Mouse (Mus musculus): ENCODE measurements around the gene Utrn. TPM values are rescaled to one million over a fixed set of nuclear protein-coding genes. Genes with fewer than 3 reads are reported as not detected.

Utrn gene
- polyA plus RNA-seq, 1 experiment: 18.1 TPM

DNA sequence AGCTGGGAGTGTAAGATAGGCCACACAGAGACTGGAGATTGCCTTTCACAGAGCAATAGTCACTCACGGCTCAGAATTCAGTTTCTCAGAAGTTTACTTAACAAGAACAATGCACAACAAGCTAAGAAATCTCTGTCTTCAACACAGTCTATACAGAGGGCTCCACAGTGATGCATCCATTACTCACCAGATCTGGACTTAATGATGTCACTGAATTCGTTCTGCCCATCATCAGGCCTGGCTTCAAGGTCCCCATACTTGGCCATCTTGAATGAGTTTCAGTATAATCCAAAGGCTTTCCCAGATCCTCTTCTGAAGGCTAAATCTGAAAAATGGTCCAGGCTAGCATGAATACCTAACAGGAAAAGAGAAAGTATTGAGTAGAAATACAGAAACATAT, 7.8 kb downstream of the Utrn start:
- TF ChIP-seq CTCF (IDR thresholded peaks at IDR 0.05; ENCODE audit: low read depth, low read length): no peak
- no peak for TF ChIP-seq POLR2A (IDR thresholded peaks at IDR 0.05; ENCODE audit: borderline replicate concordance, low read depth, low read length)
- Histone ChIP-seq H3K27ac (ENCODE audit: insufficient read depth, low read depth, low read length) (no peak overlapping the region), H3K4me1 (ENCODE audit: control insufficient read depth, insufficient read depth, low read length) (peaks cover 3% of the 10 kb centered on the region), H3K4me3 (ENCODE audit: insufficient read depth, low read length) (no peak overlapping the region)

GRCm38 (mm10) chr10:12860765-12861164, 8.4 kb downstream of the Utrn start:
- Histone ChIP-seq H3K4me1 (ENCODE audit: control insufficient read depth, insufficient read depth, low read length) (peaks cover 3% of the 10 kb centered on the region), H3K27ac (ENCODE audit: insufficient read depth, low read depth, low read length) (no peak overlapping the region), H3K4me3 (ENCODE audit: insufficient read depth, low read length) (no peak overlapping the region)
- no peak for TF ChIP-seq CTCF (IDR thresholded peaks at IDR 0.05; ENCODE audit: low read depth, low read length)
- no peak for TF ChIP-seq POLR2A (IDR thresholded peaks at IDR 0.05; ENCODE audit: borderline replicate concordance, low read depth, low read length)

DNA sequence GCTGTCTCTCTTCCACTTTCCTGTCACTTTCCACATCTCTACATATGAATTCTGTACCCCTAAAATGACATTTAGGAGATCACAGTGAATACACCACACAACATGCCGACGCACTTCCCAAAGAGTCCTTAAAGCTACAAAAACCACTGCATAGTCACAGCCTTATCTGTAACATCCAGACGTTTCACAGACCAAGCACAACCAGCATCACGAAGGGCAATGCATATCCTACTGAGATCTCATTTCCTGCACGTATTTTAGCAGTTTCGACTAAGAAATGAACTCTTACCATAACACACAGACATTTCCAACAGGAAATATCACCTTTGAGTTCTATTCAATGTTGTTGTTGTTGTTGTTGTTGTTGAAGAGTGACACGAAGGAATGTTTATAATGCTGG, 8.8 kb downstream of the Utrn start:
- Histone ChIP-seq H3K4me1 (ENCODE audit: control insufficient read depth, insufficient read depth, low read length) (peaks cover 3% of the 10 kb centered on the region), H3K27ac (ENCODE audit: insufficient read depth, low read depth, low read length) (no peak overlapping the region), H3K4me3 (ENCODE audit: insufficient read depth, low read length) (no peak overlapping the region)
- no peak for TF ChIP-seq POLR2A (IDR thresholded peaks at IDR 0.05; ENCODE audit: borderline replicate concordance, low read depth, low read length)
- no peak for TF ChIP-seq CTCF (IDR thresholded peaks at IDR 0.05; ENCODE audit: low read depth, low read length)

DNA sequence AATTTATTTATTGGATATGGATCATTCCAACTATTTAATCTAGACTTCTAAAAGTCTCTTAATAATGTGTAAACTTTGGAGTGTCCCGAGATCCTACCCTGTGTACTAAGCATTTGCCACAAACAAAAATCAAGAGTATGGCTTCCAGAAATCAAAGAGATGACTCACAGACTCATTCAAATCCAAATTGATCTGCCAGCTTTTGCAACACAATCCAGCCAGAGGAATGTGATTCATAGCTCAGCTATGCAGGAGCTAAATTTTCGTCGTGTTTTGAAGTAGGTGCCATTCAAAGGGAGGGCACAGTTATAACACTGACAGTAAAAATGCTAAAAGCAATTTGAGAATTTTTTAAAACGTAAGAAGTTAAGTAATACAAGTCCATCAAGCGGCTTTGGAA, 11.1 kb downstream of the Utrn start:
- Histone ChIP-seq H3K4me1 (ENCODE audit: control insufficient read depth, insufficient read depth, low read length) (peaks cover 3% of the 10 kb centered on the region), H3K27ac (ENCODE audit: insufficient read depth, low read depth, low read length) (no peak overlapping the region), H3K4me3 (ENCODE audit: insufficient read depth, low read length) (no peak overlapping the region)
- TF ChIP-seq CTCF (IDR thresholded peaks at IDR 0.05; ENCODE audit: low read depth, low read length) (no peak), POLR2A (IDR thresholded peaks at IDR 0.05; ENCODE audit: borderline replicate concordance, low read depth, low read length) (no peak)

DNA sequence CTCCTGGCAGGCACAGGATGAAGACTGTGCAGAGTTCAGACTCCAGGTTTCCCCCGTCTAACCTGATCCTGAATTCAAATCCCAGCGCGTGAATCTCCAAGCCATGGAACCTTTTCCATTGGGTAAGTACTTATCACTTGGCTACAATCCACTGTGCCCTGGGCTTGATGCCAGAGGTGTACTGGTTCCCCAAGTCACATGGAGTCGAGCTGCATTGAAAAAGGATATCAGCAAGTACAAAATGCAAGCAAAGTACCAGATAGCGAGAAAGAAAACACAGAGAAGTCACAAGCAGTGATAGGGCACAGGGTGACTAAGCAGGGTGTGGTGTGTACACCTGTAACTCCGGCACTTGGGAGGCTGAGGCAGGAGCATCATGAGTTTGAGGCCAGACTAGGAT, 14.9 kb downstream of the Utrn start:
- Histone ChIP-seq H3K4me1 (ENCODE audit: control insufficient read depth, insufficient read depth, low read length) (no peaks in the 10 kb centered on the region; the same call in 1 of the 2 replicates), H3K27ac (ENCODE audit: insufficient read depth, low read depth, low read length) (no peak overlapping the region), H3K4me3 (ENCODE audit: insufficient read depth, low read length) (no peak overlapping the region)
- TF ChIP-seq POLR2A (IDR thresholded peaks at IDR 0.05; ENCODE audit: borderline replicate concordance, low read depth, low read length) (no peak), CTCF (IDR thresholded peaks at IDR 0.05; ENCODE audit: low read depth, low read length) (no peak)

GRCm38 (mm10) chr10:12853776-12854175, 15.4 kb downstream of the Utrn start:
- no peak overlapping the region for H3K4me3 ChIP-seq (ENCODE audit: insufficient read depth, low read length)
- no peak overlapping the region for H3K27ac ChIP-seq (ENCODE audit: insufficient read depth, low read depth, low read length)
- TF ChIP-seq CTCF (IDR thresholded peaks at IDR 0.05; ENCODE audit: low read depth, low read length) (no peak), POLR2A (IDR thresholded peaks at IDR 0.05; ENCODE audit: borderline replicate concordance, low read depth, low read length) (no peak)
- no peaks in the 10 kb centered on the region; the same call in 1 of the 2 replicates for H3K4me1 ChIP-seq (ENCODE audit: control insufficient read depth, insufficient read depth, low read length)

DNA sequence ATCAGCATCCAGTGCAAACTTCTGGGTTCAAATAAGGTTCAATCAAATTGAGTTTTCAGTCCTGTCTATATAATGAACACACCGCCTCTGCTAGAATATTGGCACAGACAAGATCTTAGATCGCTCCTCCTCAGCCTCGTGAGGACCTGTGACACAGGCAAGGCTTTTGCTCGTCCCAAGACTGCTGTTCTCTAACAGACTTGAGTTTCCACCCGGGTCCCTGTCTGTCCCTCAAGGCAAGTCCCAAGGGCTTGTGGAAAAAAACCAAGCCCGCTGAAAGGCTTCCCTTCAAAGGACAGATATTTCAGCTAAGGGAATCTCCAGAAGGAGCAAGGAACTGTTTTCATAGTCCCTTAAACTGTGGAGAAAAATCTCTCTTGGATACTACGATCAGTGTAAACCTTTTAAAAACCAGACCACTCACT, 16.0 kb downstream of the Utrn start:
- H3K4me3 ChIP-seq (ENCODE audit: insufficient read depth, low read length): no peak overlapping the region
- no peaks in the 10 kb centered on the region; the same call in 1 of the 2 replicates for H3K4me1 ChIP-seq (ENCODE audit: control insufficient read depth, insufficient read depth, low read length)
- TF ChIP-seq POLR2A (IDR thresholded peaks at IDR 0.05; ENCODE audit: borderline replicate concordance, low read depth, low read length): no peak
- TF ChIP-seq CTCF (IDR thresholded peaks at IDR 0.05; ENCODE audit: low read depth, low read length): no peak
- no peak overlapping the region for H3K27ac ChIP-seq (ENCODE audit: insufficient read depth, low read depth, low read length)

- TF ChIP-seq CTCF (IDR thresholded peaks at IDR 0.05; ENCODE audit: low read depth, low read length) (no peak), POLR2A (IDR thresholded peaks at IDR 0.05; ENCODE audit: borderline replicate concordance, low read depth, low read length) (no peak)
- Histone ChIP-seq H3K27ac (ENCODE audit: insufficient read depth, low read depth, low read length) (no peak overlapping the region), H3K4me3 (ENCODE audit: insufficient read depth, low read length) (no peak overlapping the region), H3K4me1 (ENCODE audit: control insufficient read depth, insufficient read depth, low read length) (no peaks in the 10 kb centered on the region; the same call in 1 of the 2 replicates)
These were observed 16.6 kb downstream of the Utrn start for GRCm38 (mm10) chr10:12852416-12853195.

GRCm38 (mm10) chr10:12850781-12851471, 18.2 kb downstream of the Utrn start:
- TF ChIP-seq CTCF (IDR thresholded peaks at IDR 0.05; ENCODE audit: low read depth, low read length): no peak
- Histone ChIP-seq H3K4me1 (ENCODE audit: control insufficient read depth, insufficient read depth, low read length) (no peaks in the 10 kb centered on the region; the same call in 1 of the 2 replicates), H3K27ac (ENCODE audit: insufficient read depth, low read depth, low read length) (no peak overlapping the region), H3K4me3 (ENCODE audit: insufficient read depth, low read length) (no peak overlapping the region)

Data from bone marrow macrophage, adult 2 months (primary cell).